8 mouse cellular contexts compared by ENCODE assay signal in genomic region chrX:95711227-95712111, GRCm38 (mm10). TPM values are rescaled to one million over a fixed set of nuclear protein-coding genes. Genes with fewer than 3 reads are reported as not detected.
A peak's percentile ranks its signal among the peaks of the same experiment; 100 is the strongest.
DNase-seq lines count a peak whose midpoint lies in the region; TF ChIP-seq lines count a peak whose summit lies in the region.

Gene Zc3h12b (plus strand): TSS chrX:95711678.

- peak within 1 kb of the TSS; percentile 84 for H3K27ac ChIP-seq in cortical plate, adult 2 months (ENCODE audit: insufficient read depth, low read length)
- peak within 1 kb of the TSS; percentile 86 for H3K27ac ChIP-seq in left cerebral cortex, adult 2 months

- peak; percentile 70 to 85 for DNase-seq in adrenal gland, adult (ENCODE audit: inconsistent age in 2 of 2, low spot score in 1 of 2)
- DNase-seq in gastrocnemius, postnatal 10 days = peak; percentile 60
- peak; percentile 31 for DNase-seq in hindlimb bud, embryonic 11.5 days (ENCODE audit: extremely low spot score, low read depth, low spot score)
- peak; percentile 69 to 76 for DNase-seq in left cerebral cortex, adult 2 months (ENCODE audit: extremely low spot score in 1 of 2, low spot score in 2 of 2)
- peak; percentile 62 to 77 for DNase-seq in lung, postnatal 4 days
- DNase-seq in right cerebral cortex, adult 18-20 months = peak; percentile 75
- peak; percentile 54 for DNase-seq in urinary bladder, postnatal 14 days (ENCODE audit: low spot score)

- H3K4me1 ChIP-seq in cortical plate, adult 2 months (ENCODE audit: control insufficient read depth, insufficient read depth, low read length) = no peaks in the 10 kb centered on the region

- no peak for TF ChIP-seq POLR2A in cortical plate, adult 2 months (IDR thresholded peaks at IDR 0.05; ENCODE audit: extremely low read depth, insufficient read depth, low read length)

- TF ChIP-seq CTCF in cortical plate, adult 2 months (IDR thresholded peaks at IDR 0.05; ENCODE audit: extremely low read depth, insufficient read depth, low read length) = no peak
- peak; percentile 54 for TF ChIP-seq CTCF in left cerebral cortex, adult 2 months (IDR thresholded peaks at IDR 0.05)

- H3K4me3 ChIP-seq in cortical plate, adult 2 months (ENCODE audit: insufficient read depth, low read length) = peak within 1 kb of the TSS; percentile 69
- H3K4me3 ChIP-seq in left cerebral cortex, adult 2 months = peak within 1 kb of the TSS; percentile 58

- intact Hi-C loops in left cerebral cortex, adult 2 months (cut with DNase I) = loop anchor here (5.0 to 10.0 kb wide), 2 partner anchors 54 to 223 kb away; partner anchors contain the start of gene Zc4h2

RNA-seq across cellular contexts. Expression of gene Zc3h12b, which starts in this region (rescaled TPM):
- polyA plus RNA-seq in cortical plate, adult 2 months (2012; rRNA removed) = 9.9 and 10.5 TPM in 2 replicates
- total RNA-seq in gastrocnemius, postnatal 10 days (2021) = 1 to 10 TPM; 1.7 to 1.8 TPM
- 10 to 100 TPM; 34.4 to 35.9 TPM for total RNA-seq in left cerebral cortex, adult 2 months (2021)

Comparison
In these comparisons a context has a peak if more than half of its experiments do, and no peak if none do; other contexts are left out.
1. Peak in every context shown above with its lines: DNase-seq, H3K4me3 ChIP-seq and H3K27ac ChIP-seq.
2. RNA of gene Zc3h12b (total RNA-seq): 34.4 to 35.9 TPM in left cerebral cortex, adult 2 months; 1.7 to 1.8 TPM in gastrocnemius, postnatal 10 days; every median in the first group is over 10 times any median in the second.